Mouse (Mus musculus) heart, embryonic 14.5 days (tissue): ENCODE measurements at regions not wholly inside any gene's neighbourhood (a gene's known extent, or its start where the extent isn't known, plus 50 kb on each side); places are given as distances from the start of the nearest gene placed in this dataset.

Experiments used
- ATAC-seq: fragments of 200-750 bp; cut with Nextera tagmentation; 2 replicates; pipeline ENCODE4 v1.8.0; 2017; ENCODE audit warnings: low read depth, moderate TSS enrichment; ENCODE audit not compliant: insufficient number of reproducible peaks, insufficient read depth, low FRiP score
- H3K27ac ChIP-seq, 2 experiments: fragments of 200-500 bp in 1 of 2; fragments of 300-500 bp in 1 of 2; sonication (generic) in 1 of 2; replicated peaks in 1 of 2; 2 replicates each; pipeline ENCODE4 v1.5.1; 2012 to 2014; ENCODE audit warnings: low read depth in 2 of 2, low read length in 2 of 2, control low read depth in 1 of 2, mild to moderate bottlenecking in 1 of 2, mixed read lengths in 1 of 2; ENCODE audit not compliant: control insufficient read depth in 1 of 2, insufficient read depth in 1 of 2
- H3K27me3 ChIP-seq: fragments of 300-500 bp; sonication (generic); 2 replicates; pipeline ENCODE4 v1.6.1; 2014; ENCODE audit warnings: mild to moderate bottlenecking, low read length, control low read depth; ENCODE audit not compliant: control insufficient read depth, insufficient read depth
- H3K36me3 ChIP-seq: fragments of 300-500 bp; sonication (generic); 2 replicates; pipeline ENCODE4 v1.6.1; 2014; ENCODE audit warnings: mild to moderate bottlenecking, control low read depth, low read length, mixed read lengths; ENCODE audit not compliant: control insufficient read depth, insufficient read depth
- H3K4me1 ChIP-seq, 2 experiments: fragments of 200-500 bp in 1 of 2; fragments of 300-500 bp in 1 of 2; sonication (generic) in 1 of 2; 2 replicates each; pipeline ENCODE4 v1.6.1; 2012 to 2014; ENCODE audit warnings: low read length in 2 of 2, control low read depth in 1 of 2, mixed read lengths in 1 of 2; ENCODE audit not compliant: control insufficient read depth in 2 of 2, insufficient read depth in 2 of 2
- H3K4me2 ChIP-seq: fragments of 300-500 bp; sonication (generic); 2 replicates; pipeline ENCODE4 v1.6.1; 2014; ENCODE audit warnings: mild to moderate bottlenecking, low read length
- H3K4me3 ChIP-seq, 2 experiments: fragments of 200-500 bp in 1 of 2; fragments of 300-500 bp in 1 of 2; sonication (generic) in 1 of 2; 2 replicates each; pipeline ENCODE4 v1.5.1; 2012 to 2014; ENCODE audit warnings: low read length in 2 of 2, mild to moderate bottlenecking in 2 of 2, control low read depth in 1 of 2, low read depth in 1 of 2, moderate library complexity in 1 of 2; ENCODE audit not compliant: control insufficient read depth in 1 of 2, insufficient read depth in 1 of 2
- H3K9ac ChIP-seq: fragments of 300-500 bp; sonication (generic); 2 replicates; pipeline ENCODE4 v1.6.1; 2014; ENCODE audit warnings: mild to moderate bottlenecking, low read length
- H3K9me3 ChIP-seq: fragments of 300-500 bp; sonication (generic); 2 replicates; pipeline ENCODE4 v1.6.1; 2016; ENCODE audit warnings: low read length, control low read depth; ENCODE audit not compliant: control insufficient read depth
- WGBS: fragments of 180-500 bp; shearing (Covaris S2); extraction: QIAGEN DNeasy Blood & Tissue Kit; methylation state at CpG from one replicate; pipeline ENCODE4 v1.1.7; 2014; 5-methylcytosine and 5-hydroxymethylcytosine counted together

GRCm38 (mm10) chr10:92097562-92097961 lies 624.7 kb downstream of the Nedd1 start:
- H3K9ac ChIP-seq, result no peak overlapping the region
- H3K36me3 ChIP-seq, result no peaks in the 10 kb centered on the region
- H3K27ac ChIP-seq, result no peak overlapping the region
- H3K4me3 ChIP-seq, result no peak overlapping the region
- no peaks in the 10 kb centered on the region for H3K27me3 ChIP-seq
- H3K4me2 ChIP-seq, result no peak overlapping the region
- WGBS, result 30% methylated on average over 5 of the region's 7 CpGs
- H3K4me1 ChIP-seq, result no peaks in the 10 kb centered on the region
- no peak for ATAC-seq
- no peaks in the 10 kb centered on the region for H3K9me3 ChIP-seq

DNA sequence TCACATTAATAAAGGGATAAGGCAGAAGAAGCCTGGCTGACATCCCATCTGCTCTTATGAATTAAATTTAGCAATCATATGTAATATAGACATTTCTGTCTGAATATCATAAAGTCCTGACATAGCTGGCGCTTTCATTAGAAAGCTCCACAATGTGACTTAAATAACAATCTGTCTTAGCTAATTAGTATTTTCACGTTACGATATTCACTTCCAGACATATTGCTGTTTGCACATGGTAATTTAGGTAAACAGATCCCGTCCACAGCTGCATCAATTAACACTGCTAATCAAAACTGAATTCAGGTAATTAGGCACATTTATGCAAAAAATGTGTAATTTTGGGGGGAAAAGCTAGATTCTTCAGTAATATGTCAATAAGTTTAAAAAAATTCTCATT lies 625.1 kb downstream of the Nedd1 start:
- no peaks in the 10 kb centered on the region for H3K4me1 ChIP-seq
- H3K27ac ChIP-seq, result no peak overlapping the region
- no peak overlapping the region for H3K4me3 ChIP-seq
- no peaks in the 10 kb centered on the region for H3K36me3 ChIP-seq
- ATAC-seq, result no peak
- no peaks in the 10 kb centered on the region for H3K27me3 ChIP-seq
- 91% methylated on average over 4 of the region's 4 CpGs for WGBS
- H3K4me2 ChIP-seq, result no peak overlapping the region
- H3K9me3 ChIP-seq, result no peaks in the 10 kb centered on the region
- H3K9ac ChIP-seq, result no peak overlapping the region

DNA sequence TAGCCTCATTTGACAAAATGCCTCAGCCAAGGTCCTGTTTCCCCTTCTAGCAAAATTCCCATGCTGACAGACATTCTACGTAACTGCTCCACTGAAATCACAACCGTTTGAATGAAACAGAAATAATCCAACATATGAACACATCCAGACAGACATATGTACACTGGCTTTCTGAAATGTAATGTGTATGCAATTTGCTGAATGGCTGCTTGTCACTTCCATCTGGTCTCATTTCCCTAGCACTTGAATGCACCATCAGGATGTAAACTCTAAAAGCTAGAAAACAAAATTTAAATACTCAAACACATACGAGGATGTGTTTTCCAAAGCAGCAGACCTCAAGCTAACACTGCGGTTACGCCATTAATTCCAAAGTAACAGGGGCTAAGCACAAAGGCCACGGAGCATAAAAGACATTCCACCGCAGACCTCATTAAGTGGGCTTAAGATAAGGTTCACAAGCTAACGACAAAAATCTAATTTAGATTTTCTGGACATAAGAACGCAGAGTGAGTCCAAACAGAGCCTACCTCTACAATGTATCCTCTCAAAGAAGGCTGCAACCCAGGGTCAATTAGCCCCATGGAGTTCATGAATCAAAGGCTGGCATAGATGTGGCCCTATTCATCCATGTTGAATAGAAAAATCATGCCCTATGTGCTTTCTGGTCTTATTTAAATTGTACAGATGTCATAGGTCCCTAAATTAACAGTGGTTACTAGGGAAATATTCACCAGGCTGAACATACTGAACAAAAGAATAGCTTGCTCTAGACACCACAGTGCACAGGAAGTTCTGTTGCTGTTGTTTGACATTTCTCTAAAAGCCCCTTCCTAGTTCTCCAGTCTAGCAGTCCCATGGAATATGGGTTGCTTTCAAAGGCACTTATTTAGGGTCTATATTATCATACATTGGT lies 630.5 kb downstream of the Nedd1 start:
- no peak for ATAC-seq
- 50% methylated on average over 9 of the region's 9 CpGs for WGBS
- H3K27me3 ChIP-seq, result no peaks in the 10 kb centered on the region

GRCm38 (mm10) chr10:92082111-92082510 lies 640.1 kb downstream of the Nedd1 start:
- Histone ChIP-seq H3K27ac (no peak overlapping the region), H3K36me3 (no peaks in the 10 kb centered on the region), H3K27me3 (no peaks in the 10 kb centered on the region), H3K4me3 (no peak overlapping the region), H3K4me2 (no peak overlapping the region), H3K9me3 (no peaks in the 10 kb centered on the region), H3K9ac (no peak overlapping the region), H3K4me1 (no peaks in the 10 kb centered on the region)
- no peak for ATAC-seq
- WGBS, result 77% methylated on average over 4 of the region's 4 CpGs

More for the DNA sequence above, 630.5 kb downstream of the Nedd1 start:
- H3K4me2 ChIP-seq, result no peak overlapping the region
- H3K36me3 ChIP-seq, result no peaks in the 10 kb centered on the region
- H3K27ac ChIP-seq, result no peak overlapping the region
- H3K9ac ChIP-seq, result no peak overlapping the region
- no peak overlapping the region for H3K4me3 ChIP-seq
- no peaks in the 10 kb centered on the region for H3K4me1 ChIP-seq
- no peaks in the 10 kb centered on the region for H3K9me3 ChIP-seq

GRCm38 (mm10) chr10:92081199-92081598 lies 641.0 kb downstream of the Nedd1 start:
- no peaks in the 10 kb centered on the region for H3K4me1 ChIP-seq
- no peak overlapping the region for H3K9ac ChIP-seq
- no peaks in the 10 kb centered on the region for H3K9me3 ChIP-seq
- H3K4me3 ChIP-seq, result no peak overlapping the region
- H3K4me2 ChIP-seq, result no peak overlapping the region
- no peak overlapping the region for H3K27ac ChIP-seq
- H3K36me3 ChIP-seq, result no peaks in the 10 kb centered on the region
- H3K27me3 ChIP-seq, result no peaks in the 10 kb centered on the region
- WGBS, result 54% methylated on average over 1 of the region's 1 CpGs
- no peak for ATAC-seq

DNA sequence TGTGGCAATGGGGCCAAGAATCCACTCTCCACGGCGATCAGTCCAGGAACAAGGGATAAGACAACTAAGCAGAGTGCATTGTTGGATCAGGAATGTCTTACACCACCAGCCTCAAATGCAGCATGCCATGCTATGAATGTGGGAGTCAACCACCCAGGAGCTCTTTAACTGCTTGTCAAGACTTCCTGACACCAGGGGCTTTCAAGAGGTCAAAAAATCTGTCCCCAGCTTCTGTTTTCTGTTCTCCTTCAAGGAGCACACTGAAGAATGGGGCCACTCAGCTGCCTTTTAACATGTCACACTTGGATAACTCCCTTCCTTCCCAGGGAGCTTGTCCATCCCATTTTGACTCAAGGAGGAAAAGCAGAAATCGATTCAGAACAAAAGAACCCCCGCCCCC lies 642.8 kb downstream of the Nedd1 start:
- H3K27me3 ChIP-seq, result no peaks in the 10 kb centered on the region
- ATAC-seq, result no peak
- no peaks in the 10 kb centered on the region for H3K36me3 ChIP-seq
- H3K9me3 ChIP-seq, result no peaks in the 10 kb centered on the region
- H3K9ac ChIP-seq, result no peak overlapping the region
- no peak overlapping the region for H3K27ac ChIP-seq
- no peak overlapping the region for H3K4me2 ChIP-seq
- WGBS, result 48% methylated on average over 4 of the region's 4 CpGs
- H3K4me1 ChIP-seq, result no peaks in the 10 kb centered on the region
- no peak overlapping the region for H3K4me3 ChIP-seq

GRCm38 (mm10) chr10:92077291-92077690 lies 644.9 kb downstream of the Nedd1 start:
- Histone ChIP-seq H3K4me1 (no peaks in the 10 kb centered on the region), H3K27me3 (no peaks in the 10 kb centered on the region), H3K36me3 (no peaks in the 10 kb centered on the region), H3K4me2 (no peak overlapping the region), H3K4me3 (no peak overlapping the region), H3K27ac (no peak overlapping the region), H3K9me3 (no peaks in the 10 kb centered on the region), H3K9ac (no peak overlapping the region)
- ATAC-seq, result no peak
- 72% methylated on average over 3 of the region's 3 CpGs for WGBS

DNA sequence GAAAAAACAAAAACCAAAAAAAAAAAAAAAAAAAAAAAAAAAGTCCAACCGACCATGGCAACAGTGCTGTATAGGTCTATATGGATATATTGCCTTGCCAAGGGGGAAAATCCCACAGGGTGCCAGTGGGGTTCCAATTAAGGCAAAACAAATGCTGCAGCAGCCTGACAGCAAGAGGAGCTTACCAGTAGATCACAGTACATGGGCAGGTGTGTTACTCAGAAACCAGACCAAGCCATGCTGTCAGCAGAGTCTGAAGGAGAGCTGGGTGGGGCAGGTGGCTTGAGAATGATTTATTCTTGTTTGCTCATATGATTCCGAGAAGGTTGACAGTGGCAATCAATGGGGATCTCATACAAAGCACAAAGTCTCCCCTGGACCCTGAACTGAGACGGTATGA lies 645.5 kb downstream of the Nedd1 start:
- WGBS, result 67% methylated on average over 3 of the region's 3 CpGs
- Histone ChIP-seq H3K4me2 (no peak overlapping the region), H3K27ac (no peak overlapping the region), H3K9ac (no peak overlapping the region), H3K4me3 (no peak overlapping the region), H3K4me1 (no peaks in the 10 kb centered on the region), H3K36me3 (no peaks in the 10 kb centered on the region), H3K27me3 (no peaks in the 10 kb centered on the region), H3K9me3 (no peaks in the 10 kb centered on the region)
- ATAC-seq, result no peak
